Mouse (Mus musculus): ENCODE measurements around the gene Thap8. TPM values are rescaled to one million over a fixed set of nuclear protein-coding genes. Genes with fewer than 3 reads are reported as not detected.

Gene Thap8
- polyA plus RNA-seq, 1 experiment from 2014 or later = 0.51 TPM

DNA sequence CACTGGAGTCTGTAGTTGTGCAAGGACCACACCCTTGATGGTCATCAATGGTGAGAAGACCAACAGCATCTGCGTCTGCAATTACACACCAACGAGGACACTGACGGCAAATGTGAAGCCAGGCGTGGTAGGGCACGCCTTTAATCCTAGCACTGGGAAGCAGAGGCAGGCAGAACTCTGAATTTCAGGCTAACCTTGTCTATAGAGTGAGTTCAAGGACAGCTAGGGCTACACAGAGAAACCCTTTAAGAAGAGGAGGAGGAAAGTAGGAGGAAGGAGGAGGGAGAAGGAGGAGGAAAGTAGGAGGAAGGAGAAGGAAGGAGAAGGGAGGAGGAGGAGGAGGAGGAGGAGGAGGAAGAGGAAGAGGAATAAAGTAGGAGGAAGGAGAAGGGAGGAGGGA, 14.4 kb upstream of the Thap8 start:
- Histone ChIP-seq H3K4me1 (no peaks in the 10 kb centered on the region), H3K9me3 (no peaks in the 10 kb centered on the region), H3K9ac (no peak overlapping the region), H3K36me3 (replicated peaks) (peaks cover 62% of the 10 kb centered on the region), H3K4me3 (replicated peaks) (no peak overlapping the region), H3K27me3 (no peaks in the 10 kb centered on the region), H3K4me2 (no peak overlapping the region), H3K27ac (no peak overlapping the region)
- no peak for ATAC-seq (ENCODE audit: low FRiP score)
- WGBS = 95% methylated on average over 5 of the region's 5 CpGs

GRCm38 (mm10) chr7:30265935-30266334, 14.0 kb upstream of the Thap8 start:
- 91% methylated on average over 7 of the region's 7 CpGs for WGBS
- Histone ChIP-seq H3K9ac (no peak overlapping the region), H3K9me3 (no peaks in the 10 kb centered on the region), H3K4me1 (no peaks in the 10 kb centered on the region), H3K27ac (no peak overlapping the region), H3K4me3 (replicated peaks) (no peak overlapping the region), H3K4me2 (no peak overlapping the region), H3K36me3 (replicated peaks) (peaks cover 63% of the 10 kb centered on the region), H3K27me3 (no peaks in the 10 kb centered on the region)
- no peak for ATAC-seq (ENCODE audit: low FRiP score)

DNA sequence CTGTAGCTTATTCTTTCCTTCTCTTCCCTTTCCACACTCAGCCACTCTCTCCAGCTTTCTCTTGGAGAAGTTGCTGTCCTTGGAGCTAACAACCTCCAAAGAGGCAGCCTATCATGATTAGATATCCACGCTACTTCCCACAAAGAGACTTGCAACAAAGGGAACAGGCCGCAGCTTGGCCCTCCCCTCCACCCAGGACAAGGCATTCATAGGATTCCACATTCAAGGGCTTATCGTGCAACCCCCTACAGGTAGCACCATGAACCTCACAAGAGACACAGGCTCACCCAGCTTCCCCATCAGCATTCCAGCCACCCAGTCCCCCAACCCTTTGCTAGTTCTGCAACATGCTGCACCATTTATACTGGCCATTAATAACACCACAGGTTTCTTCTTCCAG, 13.1 kb upstream of the Thap8 start:
- WGBS = 85% methylated on average over 3 of the region's 3 CpGs
- Histone ChIP-seq H3K36me3 (replicated peaks) (peaks cover 63% of the 10 kb centered on the region), H3K4me3 (replicated peaks) (no peak overlapping the region), H3K27me3 (no peaks in the 10 kb centered on the region), H3K9me3 (no peaks in the 10 kb centered on the region), H3K4me1 (no peaks in the 10 kb centered on the region), H3K4me2 (no peak overlapping the region), H3K27ac (no peak overlapping the region), H3K9ac (no peak overlapping the region)
- ATAC-seq (ENCODE audit: low FRiP score) = no peak

DNA sequence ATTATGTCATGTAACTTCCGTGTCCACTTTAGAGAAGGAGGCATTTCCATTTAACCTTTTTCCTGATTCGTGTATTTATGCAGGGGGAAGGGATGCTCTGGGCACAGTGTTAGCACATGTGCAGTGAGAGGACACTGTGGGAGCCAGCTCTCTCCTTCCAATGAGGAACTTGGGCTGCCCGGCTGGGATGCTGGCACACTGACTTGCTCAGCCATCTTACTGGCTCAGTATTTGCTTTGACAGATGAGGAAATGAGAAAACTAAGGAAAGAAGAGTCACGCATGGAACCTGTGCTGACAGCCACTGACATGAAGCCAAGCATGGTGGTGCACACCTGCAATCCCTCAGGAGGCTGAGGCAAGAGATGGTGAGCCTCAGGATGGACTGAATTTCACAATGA, 10.3 kb upstream of the Thap8 start:
- Histone ChIP-seq H3K27me3 (no peaks in the 10 kb centered on the region), H3K36me3 (replicated peaks) (peaks cover 47% of the 10 kb centered on the region), H3K4me1 (no peaks in the 10 kb centered on the region), H3K4me3 (replicated peaks) (no peak overlapping the region), H3K4me2 (no peak overlapping the region), H3K9me3 (no peaks in the 10 kb centered on the region), H3K9ac (no peak overlapping the region), H3K27ac (no peak overlapping the region)
- WGBS = 89% methylated on average over 4 of the region's 4 CpGs
- ATAC-seq (ENCODE audit: low FRiP score) = no peak

DNA sequence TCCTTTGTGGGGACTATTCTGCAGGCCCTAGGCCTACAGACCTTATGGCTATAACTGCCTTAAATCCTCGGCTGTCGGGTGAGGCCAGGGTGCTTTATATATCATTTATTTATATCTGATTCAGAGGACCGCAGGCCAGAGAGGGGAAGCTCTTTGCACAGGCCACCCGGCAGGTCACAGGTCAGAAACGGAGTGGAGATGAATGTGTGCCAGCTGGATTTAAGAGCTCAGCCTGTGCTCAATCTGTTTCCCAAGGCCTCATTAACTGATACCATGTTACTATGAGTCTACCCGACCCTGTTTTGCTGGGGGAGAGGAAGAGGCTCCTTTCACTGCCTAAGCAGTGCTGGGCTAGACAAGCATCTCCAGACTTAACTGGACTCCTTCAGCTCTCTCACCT, 5.5 kb upstream of the Thap8 start:
- Histone ChIP-seq H3K9me3 (no peaks in the 10 kb centered on the region), H3K4me3 (replicated peaks) (no peak overlapping the region), H3K4me2 (no peak overlapping the region), H3K36me3 (replicated peaks) (peaks cover 21% of the 10 kb centered on the region), H3K27me3 (no peaks in the 10 kb centered on the region), H3K27ac (no peak overlapping the region), H3K9ac (no peak overlapping the region), H3K4me1 (peaks cover 7% of the 10 kb centered on the region)
- no peak for ATAC-seq (ENCODE audit: low FRiP score)
- WGBS = 85% methylated on average over 6 of the region's 6 CpGs

DNA sequence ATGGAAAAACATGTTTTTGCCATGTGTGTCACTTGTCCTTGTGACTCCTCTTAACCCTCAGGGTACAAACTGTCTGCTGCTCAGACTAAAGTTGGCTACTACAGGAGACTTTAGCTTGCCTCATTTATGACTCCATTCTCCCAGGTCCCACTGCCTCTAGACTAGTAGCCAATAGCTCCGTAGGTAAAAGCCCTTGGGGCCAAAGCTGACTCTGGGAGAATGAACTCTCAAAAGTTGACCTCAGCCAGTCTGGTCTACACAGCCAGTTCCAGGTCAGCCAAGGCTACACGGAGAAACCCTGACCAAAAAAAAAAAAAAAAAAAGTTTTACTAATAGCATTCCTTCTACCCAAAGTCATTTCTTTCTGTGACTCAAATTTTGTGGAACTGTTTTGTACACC, 983 bp upstream of the Thap8 start:
- no peak overlapping the region for H3K9ac ChIP-seq
- H3K4me3 ChIP-seq (replicated peaks) = peak overlapping the region; percentile 68; the same call in 1 of the 2 replicates

GRCm38 (mm10) chr7:30279536-30279935, 358 bp upstream of the Thap8 start:
- H3K36me3 ChIP-seq (replicated peaks) = no peaks in the 10 kb centered on the region
- H3K9ac ChIP-seq = peak overlapping the region; percentile 61
- 0% methylated on average over 6 of the region's 6 CpGs for WGBS
- peak overlapping the region; percentile 68 for H3K4me3 ChIP-seq (replicated peaks)
- H3K27me3 ChIP-seq = no peaks in the 10 kb centered on the region
- peaks cover 15% of the 10 kb centered on the region for H3K4me1 ChIP-seq
- ATAC-seq (ENCODE audit: low FRiP score) = no peak
- no peaks in the 10 kb centered on the region for H3K9me3 ChIP-seq
- peak overlapping the region; percentile 96; the same call in 1 of the 2 replicates for H3K27ac ChIP-seq
- peak overlapping the region; percentile 69 for H3K4me2 ChIP-seq

More for the DNA sequence above, 983 bp upstream of the Thap8 start:
- no peaks in the 10 kb centered on the region for H3K9me3 ChIP-seq
- H3K27ac ChIP-seq = no peak overlapping the region
- no peaks in the 10 kb centered on the region for H3K27me3 ChIP-seq
- H3K36me3 ChIP-seq (replicated peaks) = no peaks in the 10 kb centered on the region
- H3K4me1 ChIP-seq = peaks cover 15% of the 10 kb centered on the region
- H3K4me2 ChIP-seq = peak overlapping the region; percentile 69
- WGBS = 63% methylated on average over 2 of the region's 2 CpGs
- ATAC-seq (ENCODE audit: low FRiP score) = no peak

DNA sequence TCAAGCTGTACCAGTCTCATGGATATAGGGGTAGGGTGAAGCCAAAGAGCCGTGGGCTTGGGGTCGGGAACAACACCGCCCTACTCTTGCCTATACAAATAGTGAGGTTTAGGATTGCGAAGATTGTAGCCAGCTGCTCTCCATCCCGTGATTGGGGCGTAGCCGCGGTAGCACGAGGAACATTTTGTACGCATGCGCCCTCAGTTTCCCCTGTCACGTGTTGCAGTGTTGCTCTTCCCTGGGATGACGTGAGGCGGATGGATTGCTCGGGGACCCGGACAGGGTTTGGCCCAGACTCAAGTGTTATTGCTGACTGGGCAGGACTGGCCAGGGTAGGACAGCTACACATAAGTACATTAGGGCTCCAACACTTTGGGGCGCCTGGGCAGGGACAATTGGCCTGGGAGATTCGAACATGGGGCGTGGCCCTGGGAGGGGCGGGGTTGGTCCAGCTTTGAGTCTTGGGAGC, 810 bp downstream of the Thap8 start:
- H3K36me3 ChIP-seq (replicated peaks) = no peaks in the 10 kb centered on the region
- no peaks in the 10 kb centered on the region for H3K27me3 ChIP-seq
- peak overlapping the region; percentile 40; the same call in 1 of the 2 replicates for H3K9ac ChIP-seq
- H3K27ac ChIP-seq = peak overlapping the region; percentile 96
- WGBS = 1% methylated on average over 20 of the region's 20 CpGs
- peak overlapping the region; percentile 68 for H3K4me3 ChIP-seq (replicated peaks)
- H3K4me1 ChIP-seq = peaks cover 15% of the 10 kb centered on the region
- peak overlapping the region; percentile 69 for H3K4me2 ChIP-seq
- ATAC-seq (ENCODE audit: low FRiP score) = peak; percentile 88
- H3K9me3 ChIP-seq = no peaks in the 10 kb centered on the region

DNA sequence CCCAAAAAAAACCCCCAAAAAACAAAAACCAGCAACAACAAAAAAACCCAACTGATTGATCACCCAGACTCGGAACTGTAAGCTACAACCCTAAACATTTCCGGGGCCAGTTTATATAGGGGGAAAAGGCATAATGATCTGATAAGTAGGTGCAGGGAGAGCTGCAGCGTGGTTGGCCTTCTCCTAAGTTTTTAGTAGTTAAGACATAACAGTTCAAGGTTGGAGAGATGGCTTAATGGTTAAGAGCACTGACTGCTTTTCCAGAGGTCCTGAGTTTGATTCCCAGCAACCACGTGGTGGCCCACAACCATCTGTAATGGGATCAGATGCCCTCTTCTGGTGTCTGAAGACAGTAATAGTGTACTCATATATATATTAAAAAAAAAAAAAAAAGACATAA, 1.6 kb downstream of the Thap8 start:
- Histone ChIP-seq H3K4me2 (peak overlapping the region; percentile 69; the same call in 1 of the 2 replicates), H3K36me3 (replicated peaks) (no peaks in the 10 kb centered on the region), H3K9me3 (no peaks in the 10 kb centered on the region), H3K4me1 (peaks cover 15% of the 10 kb centered on the region), H3K9ac (no peak overlapping the region), H3K4me3 (replicated peaks) (no peak overlapping the region), H3K27me3 (no peaks in the 10 kb centered on the region), H3K27ac (no peak overlapping the region)
- WGBS = 85% methylated on average over 4 of the region's 4 CpGs
- no peak for ATAC-seq (ENCODE audit: low FRiP score)

- no peak for ATAC-seq (ENCODE audit: low FRiP score)
- no peak overlapping the region for H3K27ac ChIP-seq
Observed at GRCm38 (mm10) chr7:30282740-30283139, 2.8 kb downstream of the Thap8 start.

GRCm38 (mm10) chr7:30286701-30287410, 7.0 kb downstream of the Thap8 start:
- Histone ChIP-seq H3K27me3 (peaks cover 3% of the 10 kb centered on the region; the same call in 1 of the 2 replicates), H3K27ac (no peak overlapping the region), H3K36me3 (replicated peaks) (no peaks in the 10 kb centered on the region), H3K9ac (no peak overlapping the region), H3K4me1 (peaks cover 12% of the 10 kb centered on the region), H3K4me2 (no peak overlapping the region), H3K4me3 (replicated peaks) (no peak overlapping the region), H3K9me3 (no peaks in the 10 kb centered on the region)
- whole genome bisulfite sequencing = 68% methylated on average over 8 of the region's 8 CpGs
- ATAC-seq (ENCODE audit: low FRiP score) = no peak

More at GRCm38 (mm10) chr7:30282740-30283139, 2.8 kb downstream of the Thap8 start:
- Histone ChIP-seq H3K27me3 (peaks cover 3% of the 10 kb centered on the region; the same call in 1 of the 2 replicates), H3K4me1 (peaks cover 15% of the 10 kb centered on the region), H3K36me3 (replicated peaks) (no peaks in the 10 kb centered on the region), H3K9ac (no peak overlapping the region), H3K9me3 (no peaks in the 10 kb centered on the region), H3K4me2 (no peak overlapping the region), H3K4me3 (replicated peaks) (no peak overlapping the region)
- WGBS = 86% methylated on average over 7 of the region's 7 CpGs

GRCm38 (mm10) chr7:30288046-30288445, 8.2 kb downstream of the Thap8 start:
- ATAC-seq (ENCODE audit: low FRiP score) = no peak
- Histone ChIP-seq H3K4me1 (peaks cover 22% of the 10 kb centered on the region), H3K36me3 (replicated peaks) (peaks cover 5% of the 10 kb centered on the region; the same call in 1 of the 2 replicates), H3K27ac (no peak overlapping the region), H3K4me2 (no peak overlapping the region), H3K27me3 (peaks cover 3% of the 10 kb centered on the region; the same call in 1 of the 2 replicates), H3K9ac (no peak overlapping the region), H3K4me3 (replicated peaks) (no peak overlapping the region), H3K9me3 (no peaks in the 10 kb centered on the region)
- 68% methylated on average over 6 of the region's 6 CpGs for WGBS
